Mouse (Mus musculus): ENCODE measurements around the gene Mroh2a.

- TF ChIP-seq POLR2A (IDR thresholded peaks at IDR 0.05; ENCODE audit: extremely low read depth, insufficient read depth, low read length) (no peak), CTCF (IDR thresholded peaks at IDR 0.05; ENCODE audit: extremely low read depth, insufficient read depth, low read length) (no peak)
Measured at GRCm38 (mm10) chr1:88234646-88235045, 7.9 kb downstream of the Mroh2a start.

All from cortical plate, adult 2 months (tissue).